In the genomic region with DNA sequence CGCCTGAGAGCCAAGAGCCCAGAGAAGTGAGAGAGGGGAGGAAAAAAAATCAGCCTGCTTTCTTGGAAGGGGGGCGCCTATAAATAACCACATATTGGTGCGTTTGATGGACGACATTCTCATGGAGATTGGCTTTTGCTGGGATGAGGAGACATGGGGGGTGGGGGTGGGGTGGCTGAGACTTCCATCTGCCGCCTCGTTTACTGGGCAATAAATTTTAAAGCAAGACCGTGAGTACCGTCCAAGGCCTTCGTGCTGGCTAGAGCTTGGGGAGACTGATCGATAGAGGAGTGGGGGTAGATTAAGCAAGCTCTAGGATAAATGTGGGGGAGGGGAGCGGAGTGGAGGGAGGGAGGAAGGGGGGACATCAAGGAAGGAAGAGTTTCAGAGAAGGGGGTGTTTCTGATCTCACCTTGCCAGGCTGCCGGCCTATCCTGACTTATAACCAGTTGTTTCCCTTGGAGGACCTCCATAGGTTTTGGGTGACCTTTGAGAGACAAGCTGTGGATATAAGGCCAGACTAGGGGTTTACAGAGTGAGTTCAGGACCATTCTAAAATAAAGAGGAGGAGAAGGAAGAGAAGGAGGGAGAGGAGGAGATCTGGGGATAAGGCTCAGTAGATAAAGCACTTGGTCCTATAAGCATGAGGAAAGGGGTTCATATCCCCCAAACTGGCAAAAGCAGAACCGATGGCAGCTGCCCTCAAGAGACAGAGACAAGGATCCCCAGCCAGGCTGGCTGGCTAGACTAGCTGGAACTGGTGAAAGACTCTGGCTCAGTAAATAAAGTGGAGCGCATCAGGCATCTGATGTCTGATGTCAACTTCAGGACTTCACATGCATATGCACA, we compare ENCODE assay signal across 19 mouse cellular contexts. TPM values are rescaled to one million over a fixed set of nuclear protein-coding genes. Genes with fewer than 3 reads are reported as not detected.
DNase-seq lines count a peak whose midpoint lies in the region; ATAC-seq and TF ChIP-seq lines count a peak whose summit lies in the region.
"Had no signal": no experiment of that assay in that cellular context is flagged by ENCODE, and none has a peak within 500 bp of the region (broad histone marks: within the 10 kb centered on the region; RNA-seq: fewer than 3 reads in every experiment).

No protein-coding gene starts in this region.

- no peak overlapping the region for H3K4me3 ChIP-seq in hindbrain, embryonic 12.5 days
- H3K4me3 ChIP-seq in hindbrain, postnatal 0 days (ENCODE audit: low read length) = no peak overlapping the region
- H3K4me3 ChIP-seq in ES-E14 (ENCODE audit: insufficient read depth in 1 of 2, low read depth in 1 of 2, low read length in 2 of 2, poor library complexity in 1 of 2, severe bottlenecking in 1 of 2) = peak overlapping the region in 1 of 2 experiments; percentile 21; a peak in 1 of 4 replicates
- H3K4me3 ChIP-seq in forebrain, embryonic 14.5 days (ENCODE audit: low read depth, low read length) = no peak overlapping the region
- H3K4me3 ChIP-seq in limb, embryonic 11.5 days (ENCODE audit: low read depth, low read length) = no peak overlapping the region
- H3K4me3 ChIP-seq in left cerebral cortex, adult 2 months = no peak overlapping the region
- H3K4me3 ChIP-seq: embryonic facial prominence, embryonic 12.5 days; heart, embryonic 12.5 days; layer of hippocampus, adult 2 months had no signal

- peak overlapping the region; percentile 21; the same call in 1 of the 2 replicates for H3K4me2 ChIP-seq in hindbrain, embryonic 12.5 days (replicated peaks)
- H3K4me2 ChIP-seq in hindbrain, postnatal 0 days (ENCODE audit: low read depth, low read length) = no peak overlapping the region
- peak overlapping the region; percentile 24 for H3K4me2 ChIP-seq in forebrain, embryonic 14.5 days (ENCODE audit: low read length)
- H3K4me2 ChIP-seq in limb, embryonic 11.5 days (ENCODE audit: low read depth, severe bottlenecking) = peak overlapping the region; percentile 14; the same call in 1 of the 2 replicates
- H3K4me2 ChIP-seq: embryonic facial prominence, embryonic 12.5 days; heart, embryonic 12.5 days had no signal

- in situ Hi-C loops in ES-E14 (cut with MboI; ENCODE audit: low sequenced_read_pairs in 2 of 2, unreplicated experiment in 2 of 2) = no loop called here

- no peak overlapping the region for H3K9ac ChIP-seq in hindbrain, embryonic 12.5 days
- no peak overlapping the region for H3K9ac ChIP-seq in hindbrain, postnatal 0 days (replicated peaks; ENCODE audit: low read length)
- no peak overlapping the region for H3K9ac ChIP-seq in ES-E14 (ENCODE audit: insufficient read depth, low read depth, low read length, poor library complexity, severe bottlenecking)
- no peak overlapping the region for H3K9ac ChIP-seq in forebrain, embryonic 14.5 days (ENCODE audit: low read length)
- H3K9ac ChIP-seq in limb, embryonic 11.5 days (ENCODE audit: low read length) = no peak overlapping the region
- H3K9ac ChIP-seq: embryonic facial prominence, embryonic 12.5 days; heart, embryonic 12.5 days had no signal

- intact Hi-C loops in left cerebral cortex, adult 2 months (cut with DNase I) = no loop called here

- no peak overlapping the region for H3K27ac ChIP-seq in hindbrain, embryonic 12.5 days
- no peak overlapping the region for H3K27ac ChIP-seq in hindbrain, postnatal 0 days
- H3K27ac ChIP-seq in ES-E14 (ENCODE audit: insufficient read depth, low read depth, low read length, poor library complexity, severe bottlenecking) = no peak overlapping the region
- no peak overlapping the region for H3K27ac ChIP-seq in forebrain, embryonic 14.5 days (ENCODE audit: low read depth, low read length)
- H3K27ac ChIP-seq in limb, embryonic 11.5 days (replicated peaks; ENCODE audit: low read depth, low read length) = no peak overlapping the region
- H3K27ac ChIP-seq in left cerebral cortex, adult 2 months = no peak overlapping the region
- H3K27ac ChIP-seq: embryonic facial prominence, embryonic 12.5 days; layer of hippocampus, adult 2 months had no signal

- H3K4me1 ChIP-seq in hindbrain, embryonic 12.5 days = peaks cover 40% of the 10 kb centered on the region
- peaks cover 18% of the 10 kb centered on the region for H3K4me1 ChIP-seq in hindbrain, postnatal 0 days (ENCODE audit: insufficient read depth, low read length)
- peaks cover 7 to 24% of the 10 kb centered on the region in 2 experiments for H3K4me1 ChIP-seq in ES-E14 (ENCODE audit: control insufficient read depth in 2 of 2, insufficient read depth in 2 of 2, low read length in 2 of 2, poor library complexity in 1 of 2)
- no peaks in the 10 kb centered on the region for H3K4me1 ChIP-seq in forebrain, embryonic 14.5 days (ENCODE audit: control insufficient read depth, insufficient read depth, low read length)
- H3K4me1 ChIP-seq in limb, embryonic 11.5 days (ENCODE audit: control insufficient read depth, insufficient read depth, low read length) = peaks cover 38% of the 10 kb centered on the region

- no peak for DNase-seq in hindbrain, postnatal 0 days (ENCODE audit: low spot score)
- DNase-seq in ES-E14 (ENCODE audit: low read depth, low spot score) = no peak
- DNase-seq in forebrain, embryonic 14.5 days (ENCODE audit: low spot score) = no peak
- DNase-seq in limb, embryonic 11.5 days (ENCODE audit: low spot score) = no peak
- DNase-seq in adrenal gland, postnatal 25 days = no peak
- no peak for DNase-seq in left cerebral cortex, adult 2 months (ENCODE audit: extremely low spot score in 1 of 2, low spot score in 2 of 2)
- DNase-seq: adrenal gland, postnatal 10 days; gastrocnemius, postnatal 14 days; kidney, adult 9 months; lung, adult 2 months; spleen, adult 18-20 months; thymus, postnatal 25 days had no signal

- WGBS in hindbrain, embryonic 12.5 days = 27% methylated on average over 14 of the region's 14 CpGs
- 33% methylated on average over 14 of the region's 14 CpGs for WGBS in hindbrain, postnatal 0 days
- WGBS in forebrain, embryonic 14.5 days = 38% methylated on average over 14 of the region's 14 CpGs
- 14% methylated on average over 14 of the region's 14 CpGs for WGBS in limb, embryonic 11.5 days

- TF ChIP-seq CTCF in hindbrain, postnatal 0 days (IDR thresholded peaks at IDR 0.05; ENCODE audit: low read depth) = no peak
- TF ChIP-seq CTCF in left cerebral cortex, adult 2 months (IDR thresholded peaks at IDR 0.05) = no peak

- no peak for ATAC-seq in hindbrain, embryonic 12.5 days (ENCODE audit: low FRiP score)
- no peak for ATAC-seq in hindbrain, postnatal 0 days
- ATAC-seq in forebrain, embryonic 14.5 days = no peak
- ATAC-seq in limb, embryonic 11.5 days (ENCODE audit: insufficient number of reproducible peaks, low FRiP score, low TSS enrichment, low read depth) = no peak
- ATAC-seq in megakaryocyte progenitor cell, adult 5-6 weeks (replicated peaks; ENCODE audit: poor library complexity) = no peak
- ATAC-seq: midbrain, embryonic 16.5 days had no signal

- H3K27me3 ChIP-seq in hindbrain, embryonic 12.5 days = peaks cover 58% of the 10 kb centered on the region
- H3K27me3 ChIP-seq in hindbrain, postnatal 0 days (ENCODE audit: insufficient read depth, low read length) = no peaks in the 10 kb centered on the region
- H3K27me3 ChIP-seq in forebrain, embryonic 14.5 days (replicated peaks; ENCODE audit: control insufficient read depth, insufficient read depth, low read length) = peaks cover 9% of the 10 kb centered on the region; the same call in 1 of the 2 replicates
- peaks cover 9% of the 10 kb centered on the region; the same call in 1 of the 2 replicates for H3K27me3 ChIP-seq in limb, embryonic 11.5 days (ENCODE audit: control insufficient read depth, insufficient read depth, low read length)

- no peaks in the 10 kb centered on the region for H3K36me3 ChIP-seq in hindbrain, embryonic 12.5 days
- no peaks in the 10 kb centered on the region for H3K36me3 ChIP-seq in hindbrain, postnatal 0 days (ENCODE audit: insufficient read depth, low read length)
- H3K36me3 ChIP-seq in ES-E14 (ENCODE audit: control insufficient read depth, insufficient read depth, low read length, poor library complexity, severe bottlenecking) = no peaks in the 10 kb centered on the region
- no peaks in the 10 kb centered on the region for H3K36me3 ChIP-seq in forebrain, embryonic 14.5 days (ENCODE audit: control insufficient read depth, insufficient read depth, low read length)
- H3K36me3 ChIP-seq in limb, embryonic 11.5 days (ENCODE audit: control insufficient read depth, insufficient read depth, low read length) = no peaks in the 10 kb centered on the region
- H3K36me3 ChIP-seq: embryonic facial prominence, embryonic 12.5 days; heart, embryonic 12.5 days had no signal

- H3K9me3 ChIP-seq in hindbrain, embryonic 12.5 days (replicated peaks) = 0 out of 2 replicates have a peak, but pooled peaks cover 3% of the 10 kb centered on the region
- no peaks in the 10 kb centered on the region for H3K9me3 ChIP-seq in hindbrain, postnatal 0 days (ENCODE audit: low read length)
- H3K9me3 ChIP-seq in ES-E14 (ENCODE audit: control insufficient read depth, insufficient read depth, low read depth, low read length) = no peaks in the 10 kb centered on the region
- H3K9me3 ChIP-seq in forebrain, embryonic 14.5 days (replicated peaks; ENCODE audit: control insufficient read depth, low read length) = no peaks in the 10 kb centered on the region
- no peaks in the 10 kb centered on the region for H3K9me3 ChIP-seq in limb, embryonic 11.5 days (ENCODE audit: control insufficient read depth, low read length)
- H3K9me3 ChIP-seq: heart, embryonic 12.5 days had no signal

TF ChIP-seq in ES-E14, 5 proteins besides CTCF, POLR2A, EP300 and RAD21:
- TF ChIP-seq ZC3H11A (IDR thresholded peaks at IDR 0.05; ENCODE audit: borderline replicate concordance, low read depth, low read length) (no peak), ZNF384 (IDR thresholded peaks at IDR 0.05; ENCODE audit: low read depth, low read length) (0 out of 2 replicates have a peak, but pooled peaks have one; percentile 30), MAFK (IDR thresholded peaks at IDR 0.05; ENCODE audit: insufficient read depth, low read depth, low read length) (no peak)

RNA-seq across cellular contexts. Expression of gene Ngfr, which starts 10.9 kb away (rescaled TPM):
- 38.6 and 41.3 TPM in 2 replicates for polyA plus RNA-seq in hindbrain, embryonic 12.5 days (2016; fragmentation: Nextera tagmentation; extraction: Ambion mirVana)
- total RNA-seq in hindbrain, postnatal 0 days (2014; rRNA removed) = 53.2 and 66.9 TPM in 2 replicates
- 25.4 and 31.0 TPM in 2 replicates for polyA plus RNA-seq in hindbrain, postnatal 0 days (2015; fragmentation: Nextera tagmentation; extraction: Ambion mirVana)
- 19.9 and 26.1 TPM in 2 replicates for total RNA-seq in ES-E14 (2012; rRNA removed)
- 5.0 and 7.8 TPM in 2 replicates for polyA plus RNA-seq in forebrain, embryonic 14.5 days (2014; fragmentation: Nextera tagmentation; extraction: Ambion mirVana)
- 12.4 and 13.4 TPM in 2 replicates for polyA plus RNA-seq in limb, embryonic 11.5 days (2014; fragmentation: Nextera tagmentation; extraction: Ambion mirVana)
- total RNA-seq in megakaryocyte progenitor cell, adult 5-6 weeks (2015) = not detected in 2 replicates
- total RNA-seq in megakaryocyte progenitor cell, adult 5-6 weeks (2017) = not detected in 2 replicates
- total RNA-seq in adrenal gland, postnatal 25 days (2021) = 1.7 and 3.3 TPM in 2 replicates
- total RNA-seq in left cerebral cortex, adult 2 months (2021) = 1 to 10 TPM in 1 of 2 experiments, under 1 TPM in 1; 0.93 to 1.3 TPM
- total RNA-seq: hematopoietic stem cell, adult 5-6 weeks had no signal
